Mouse (Mus musculus): ENCODE results near the gene Cox20.

The Cox20 gene

GRCm38 (mm10) chr1:178351643-178352042 is 32.7 kb downstream of the Cox20 start:
- peak; percentile 47 for DNase-seq (ENCODE audit: low read depth, low spot score)

GRCm38 (mm10) chr1:178354576-178354975 is 35.6 kb downstream of the Cox20 start:
- no peak for DNase-seq (ENCODE audit: low read depth, low spot score)

- no peak for DNase-seq (ENCODE audit: low read depth, low spot score)
Observed at GRCm38 (mm10) chr1:178357776-178358710, 39.1 kb downstream of the Cox20 start.

GRCm38 (mm10) chr1:178360264-178360663 is 41.3 kb downstream of the Cox20 start:
- no peak for DNase-seq (ENCODE audit: low read depth, low spot score)

- DNase-seq (ENCODE audit: low read depth, low spot score): peak; percentile 28
Observed at GRCm38 (mm10) chr1:178360702-178361101, 41.8 kb downstream of the Cox20 start.

GRCm38 (mm10) chr1:178365171-178365570 is 46.2 kb downstream of the Cox20 start:
- no peak for DNase-seq (ENCODE audit: low read depth, low spot score)

- DNase-seq (ENCODE audit: low read depth, low spot score): no peak
Observed at GRCm38 (mm10) chr1:178368121-178368520, 49.2 kb downstream of the Cox20 start.

GRCm38 (mm10) chr1:178368548-178369271 is 49.8 kb downstream of the Cox20 start:
- peak; percentile 90 for DNase-seq (ENCODE audit: low read depth, low spot score)

GRCm38 (mm10) chr1:178369272-178369651 is 50.3 kb downstream of the Cox20 start:
- DNase-seq (ENCODE audit: low read depth, low spot score): peak; percentile 83
